Mouse (Mus musculus) midbrain, embryonic 14.5 days (tissue): ENCODE results near the gene Uchl1. TPM values are rescaled to one million over a fixed set of nuclear protein-coding genes. Genes with fewer than 3 reads are reported as not detected.
A peak's percentile ranks its signal among the peaks of the same experiment; 100 is the strongest.

Experiments
- ATAC-seq: fragments of 200-750 bp; cut with Nextera tagmentation; 2 replicates; pipeline ENCODE4 v1.8.0; 2017; ENCODE audit warnings: moderate number of reproducible peaks, moderate library complexity; ENCODE audit not compliant: low FRiP score, low TSS enrichment
- DNase-seq: peaks from one replicate; pipeline ENCODE4 v3.0.0-alpha.2; 2015
- H3K27ac ChIP-seq: fragments of 300-500 bp; sonication (generic); replicated peaks from 2 replicates; pipeline ENCODE4 v1.5.1; 2014; ENCODE audit warnings: mild to moderate bottlenecking, low read depth, low read length, moderate library complexity
- H3K27me3 ChIP-seq: fragments of 300-500 bp; sonication (generic); 2 replicates; pipeline ENCODE4 v1.6.1; 2014; ENCODE audit warnings: low read length, control low read depth, mixed read lengths; ENCODE audit not compliant: control insufficient read depth, insufficient read depth
- H3K36me3 ChIP-seq: fragments of 300-500 bp; sonication (generic); 2 replicates; pipeline ENCODE4 v1.6.1; 2014; ENCODE audit warnings: low read length, control low read depth; ENCODE audit not compliant: control insufficient read depth, insufficient read depth
- H3K4me1 ChIP-seq: fragments of 300-500 bp; sonication (generic); 2 replicates; pipeline ENCODE4 v1.6.1; 2014; ENCODE audit warnings: mild to moderate bottlenecking, antibody characterized with exemption, low read length, control low read depth; ENCODE audit not compliant: control insufficient read depth, insufficient read depth
- H3K4me2 ChIP-seq: fragments of 300-500 bp; sonication (generic); 2 replicates; pipeline ENCODE4 v1.6.1; 2014; ENCODE audit warnings: mild to moderate bottlenecking, low read length, moderate library complexity
- H3K4me3 ChIP-seq: fragments of 300-500 bp; sonication (generic); replicated peaks from 2 replicates; pipeline ENCODE4 v1.5.1; 2014; ENCODE audit warnings: low read depth, low read length
- H3K9ac ChIP-seq: fragments of 300-500 bp; sonication (generic); replicated peaks from 2 replicates; pipeline ENCODE4 v1.6.1; 2014; ENCODE audit warnings: mild to moderate bottlenecking, low read length, moderate library complexity
- H3K9me3 ChIP-seq: fragments of 300-500 bp; sonication (generic); 2 replicates; pipeline ENCODE4 v1.6.1; 2016; ENCODE audit warnings: low read length, control low read depth, mixed read lengths; ENCODE audit not compliant: control insufficient read depth
- WGBS: fragments of 180-500 bp; shearing (Covaris S2); extraction: QIAGEN DNeasy Blood & Tissue Kit; methylation state at CpG from one replicate; pipeline ENCODE4 v1.1.7; 2014; 5-methylcytosine and 5-hydroxymethylcytosine counted together
- polyA plus RNA-seq: library from polyadenylated mRNA; unstranded; fragments of >200 nt; fragmentation: Nextera tagmentation; extraction: Ambion mirVana; gene quantifications from 2 replicates; pipeline ENCODE4 v1.2.1, GENCODE M21; 2014

Uchl1 gene
- polyA plus RNA-seq, 1 experiment from 2014 or later, result 1,445 TPM

DNA sequence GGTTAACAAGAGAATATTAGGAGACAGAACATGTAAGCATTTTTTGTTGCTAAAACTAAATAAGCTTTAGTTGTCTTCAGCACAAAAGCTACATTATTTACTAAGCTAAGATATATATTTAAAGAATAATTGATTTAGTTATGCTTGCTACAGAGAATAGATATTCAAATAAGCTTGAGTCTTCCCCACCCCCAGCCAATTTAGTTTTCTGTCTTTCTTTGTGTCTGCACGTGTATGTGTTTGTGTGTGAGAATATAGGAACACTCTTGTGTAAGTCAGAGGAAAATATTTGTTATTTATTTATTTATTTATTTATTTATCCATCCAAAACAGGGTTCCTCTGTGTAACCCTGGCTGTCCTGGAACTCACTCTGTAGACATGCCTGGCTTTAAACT, 55.4 kb downstream of the Uchl1 start:
- H3K27ac ChIP-seq, result peak overlapping the region; percentile 45; the same call in 1 of the 2 replicates
- H3K36me3 ChIP-seq, result no peaks in the 10 kb centered on the region
- H3K27me3 ChIP-seq, result no peaks in the 10 kb centered on the region
- ATAC-seq (no peak), DNase-seq (no peak)
- 34% methylated on average over 1 of the region's 1 CpGs for WGBS
- no peak overlapping the region for H3K4me3 ChIP-seq
- H3K9ac ChIP-seq, result no peak overlapping the region
- H3K4me1 ChIP-seq, result peaks cover 10% of the 10 kb centered on the region; the same call in 1 of the 2 replicates
- peak overlapping the region; percentile 29; the same call in 1 of the 2 replicates for H3K4me2 ChIP-seq
- no peaks in the 10 kb centered on the region for H3K9me3 ChIP-seq

DNA sequence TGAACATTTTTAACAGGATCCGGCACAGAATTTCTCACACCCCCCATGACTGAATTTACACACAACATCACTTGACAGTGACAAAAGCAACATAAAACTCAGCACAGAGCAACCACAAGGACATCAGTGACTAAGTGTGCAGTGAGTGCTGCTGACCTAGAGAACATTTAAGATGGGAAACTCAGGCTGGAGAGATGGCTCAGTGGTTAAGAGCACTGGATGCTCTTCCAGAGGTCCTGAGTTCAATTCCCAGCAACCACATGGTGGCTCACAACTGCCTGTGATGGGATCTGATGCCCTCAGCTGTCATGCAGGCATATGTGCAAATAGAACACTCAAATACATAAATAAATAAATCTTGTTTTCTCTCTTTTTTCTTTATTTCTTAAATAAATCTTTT, 57.7 kb downstream of the Uchl1 start:
- Histone ChIP-seq H3K36me3 (no peaks in the 10 kb centered on the region), H3K27ac (no peak overlapping the region), H3K27me3 (no peaks in the 10 kb centered on the region), H3K4me2 (no peak overlapping the region), H3K9ac (no peak overlapping the region), H3K4me3 (no peak overlapping the region), H3K9me3 (no peaks in the 10 kb centered on the region), H3K4me1 (peaks cover 10% of the 10 kb centered on the region; the same call in 1 of the 2 replicates)
- ATAC-seq, result no peak
- WGBS, result 100% methylated on average over 1 of the region's 1 CpGs
- DNase-seq, result no peak

Other genes starting within 250 kb of the Uchl1 start
- 99.9 and 116 TPM in 2 replicates for gene Apbb2, start 57.3 kb upstream of the Uchl1 start, polyA plus RNA-seq
- gene Limch1, start 69.7 kb downstream of the Uchl1 start, polyA plus RNA-seq, result 53.6 and 56.5 TPM in 2 replicates